Comparison of ENCODE assay signal across 9 mouse cellular contexts in genomic region chr10:125917436-125917871, GRCm38 (mm10). TPM values are rescaled to one million over a fixed set of nuclear protein-coding genes. Genes with fewer than 3 reads are reported as not detected.
DNase-seq lines count a peak whose midpoint lies in the region; ATAC-seq lines count a peak whose summit lies in the region.
"Had no signal": no experiment of that assay in that cellular context is flagged by ENCODE, and none has a peak within 500 bp of the region (broad histone marks: within the 10 kb centered on the region; RNA-seq: fewer than 3 reads in every experiment).

No protein-coding gene starts in this region.

- H3K36me3 ChIP-seq in lung, embryonic 16.5 days (ENCODE audit: control insufficient read depth, insufficient read depth, low read length) = no peaks in the 10 kb centered on the region
- H3K36me3 ChIP-seq in forebrain, embryonic 10.5 days (replicated peaks) = no peaks in the 10 kb centered on the region
- no peaks in the 10 kb centered on the region for H3K36me3 ChIP-seq in limb, embryonic 11.5 days (ENCODE audit: control insufficient read depth, insufficient read depth, low read length)
- H3K36me3 ChIP-seq in stomach, embryonic 15.5 days = no peaks in the 10 kb centered on the region

- no peak for DNase-seq in lung, postnatal 36 days
- no peak for DNase-seq in forebrain, embryonic 10.5 days (ENCODE audit: extremely low spot score, low spot score)
- peak; percentile 60 for DNase-seq in limb, embryonic 11.5 days (ENCODE audit: low spot score)
- no peak for DNase-seq in c-Kit-positive CD71-positive TER-119-positive erythroid progenitor cells, embryonic 14.5 days (ENCODE audit: low spot score)
- no peak for DNase-seq in left cerebral cortex, adult 9 months (ENCODE audit: low spot score in 2 of 2)
- no peak for DNase-seq in cerebellum, postnatal 4 days (ENCODE audit: low spot score in 2 of 2)

- H3K4me2 ChIP-seq in lung, embryonic 16.5 days (ENCODE audit: low read depth, low read length) = peak overlapping the region; percentile 49
- peak overlapping the region; percentile 35 for H3K4me2 ChIP-seq in limb, embryonic 11.5 days (ENCODE audit: low read depth, severe bottlenecking)
- H3K4me2 ChIP-seq in stomach, embryonic 15.5 days = peak overlapping the region; percentile 39

- no peak overlapping the region for H3K27ac ChIP-seq in lung, embryonic 16.5 days (ENCODE audit: low read length)
- 0 out of 2 replicates have a peak overlapping the region, but pooled peaks have one; percentile 30 for H3K27ac ChIP-seq in forebrain, embryonic 10.5 days
- no peak overlapping the region for H3K27ac ChIP-seq in limb, embryonic 11.5 days (replicated peaks; ENCODE audit: low read depth, low read length)
- H3K27ac ChIP-seq in stomach, embryonic 15.5 days = no peak overlapping the region
- H3K27ac ChIP-seq: left cerebral cortex, adult 2 months had no signal

- 6% methylated on average over 9 of the region's 9 CpGs for WGBS in lung, embryonic 16.5 days
- WGBS in forebrain, embryonic 10.5 days = 17% methylated on average over 9 of the region's 9 CpGs
- WGBS in limb, embryonic 11.5 days = 1% methylated on average over 9 of the region's 9 CpGs
- WGBS in stomach, embryonic 15.5 days = 5% methylated on average over 9 of the region's 9 CpGs

- no peaks in the 10 kb centered on the region for H3K9me3 ChIP-seq in lung, embryonic 16.5 days (ENCODE audit: control insufficient read depth, low read length)
- H3K9me3 ChIP-seq in forebrain, embryonic 10.5 days = no peaks in the 10 kb centered on the region
- no peaks in the 10 kb centered on the region for H3K9me3 ChIP-seq in limb, embryonic 11.5 days (ENCODE audit: control insufficient read depth, low read length)
- H3K9me3 ChIP-seq in stomach, embryonic 15.5 days = no peaks in the 10 kb centered on the region

- ATAC-seq in lung, embryonic 16.5 days (ENCODE audit: low read depth) = peak; percentile 76
- 0 out of 2 replicates have a peak, but pooled peaks have one; percentile 14 for ATAC-seq in limb, embryonic 11.5 days (ENCODE audit: insufficient number of reproducible peaks, low FRiP score, low TSS enrichment, low read depth)
- no peak for ATAC-seq in stomach, embryonic 15.5 days (ENCODE audit: insufficient read depth, low FRiP score, low read depth)

- 0 out of 2 replicates have a peak, but pooled peaks cover 4% of the 10 kb centered on the region for H3K4me1 ChIP-seq in lung, embryonic 16.5 days (replicated peaks; ENCODE audit: control insufficient read depth, insufficient read depth, low read length)
- H3K4me1 ChIP-seq in forebrain, embryonic 10.5 days = peaks cover 26% of the 10 kb centered on the region
- peaks cover 11% of the 10 kb centered on the region; the same call in 1 of the 2 replicates for H3K4me1 ChIP-seq in limb, embryonic 11.5 days (ENCODE audit: control insufficient read depth, insufficient read depth, low read length)
- peaks cover 4% of the 10 kb centered on the region; the same call in 1 of the 2 replicates for H3K4me1 ChIP-seq in stomach, embryonic 15.5 days

- no peak overlapping the region for H3K4me3 ChIP-seq in lung, embryonic 16.5 days (ENCODE audit: low read length)
- peak overlapping the region; percentile 31 for H3K4me3 ChIP-seq in forebrain, embryonic 10.5 days
- no peak overlapping the region for H3K4me3 ChIP-seq in limb, embryonic 11.5 days (ENCODE audit: low read depth, low read length)
- no peak overlapping the region for H3K4me3 ChIP-seq in stomach, embryonic 15.5 days (replicated peaks)
- H3K4me3 ChIP-seq: left cerebral cortex, adult 2 months had no signal

- H3K27me3 ChIP-seq in lung, embryonic 16.5 days (ENCODE audit: control insufficient read depth, insufficient read depth, low read depth, low read length) = no peaks in the 10 kb centered on the region
- 0 out of 2 replicates have a peak, but pooled peaks cover 8% of the 10 kb centered on the region for H3K27me3 ChIP-seq in forebrain, embryonic 10.5 days (ENCODE audit: poor library complexity, severe bottlenecking)
- no peaks in the 10 kb centered on the region for H3K27me3 ChIP-seq in limb, embryonic 11.5 days (ENCODE audit: control insufficient read depth, insufficient read depth, low read length)
- H3K27me3 ChIP-seq in stomach, embryonic 15.5 days (replicated peaks) = no peaks in the 10 kb centered on the region

- no peak overlapping the region for H3K9ac ChIP-seq in lung, embryonic 16.5 days (ENCODE audit: low read length)
- no peak overlapping the region; the same call in 1 of the 2 replicates for H3K9ac ChIP-seq in limb, embryonic 11.5 days (ENCODE audit: low read length)
- H3K9ac ChIP-seq in stomach, embryonic 15.5 days = no peak overlapping the region

RNA-seq across cellular contexts. Expression of gene Lrig3, which starts 48.5 kb away (rescaled TPM):
- polyA plus RNA-seq in lung, embryonic 16.5 days (2015; fragmentation: Nextera tagmentation; extraction: Ambion mirVana) = 8.3 and 9.4 TPM in 2 replicates
- polyA plus RNA-seq in forebrain, embryonic 10.5 days (2016; fragmentation: Nextera tagmentation; extraction: Ambion mirVana) = 10.1 and 11.1 TPM in 2 replicates
- polyA plus RNA-seq in limb, embryonic 11.5 days (2014; fragmentation: Nextera tagmentation; extraction: Ambion mirVana) = 57.1 and 59.3 TPM in 2 replicates
- polyA plus RNA-seq in stomach, embryonic 15.5 days (2015; fragmentation: Nextera tagmentation; extraction: Ambion mirVana) = 19.4 and 21.5 TPM in 2 replicates
